Mouse (Mus musculus) adrenal gland, postnatal 25 days (tissue): ENCODE measurements around the gene Morf4l1. TPM values are rescaled to one million over a fixed set of nuclear protein-coding genes. Genes with fewer than 3 reads are reported as not detected.
"Not testable (repeated sequence)": the region's sequence is repeated elsewhere in the genome, so short reads cannot be mapped to it uniquely, and the experiment has no call there.

Source experiments
- DNase-seq: peaks from one replicate; pipeline ENCODE4 v3.0.0; 2021; ENCODE audit warnings: mixed read lengths
- total RNA-seq: library from RNA; stranded (reverse); gene quantifications from 2 replicates; pipeline ENCODE4 v1.2.3, GENCODE M21; 2021

The Morf4l1 gene
- total RNA-seq, 1 experiment from 2014 or later: 354 TPM

DNA sequence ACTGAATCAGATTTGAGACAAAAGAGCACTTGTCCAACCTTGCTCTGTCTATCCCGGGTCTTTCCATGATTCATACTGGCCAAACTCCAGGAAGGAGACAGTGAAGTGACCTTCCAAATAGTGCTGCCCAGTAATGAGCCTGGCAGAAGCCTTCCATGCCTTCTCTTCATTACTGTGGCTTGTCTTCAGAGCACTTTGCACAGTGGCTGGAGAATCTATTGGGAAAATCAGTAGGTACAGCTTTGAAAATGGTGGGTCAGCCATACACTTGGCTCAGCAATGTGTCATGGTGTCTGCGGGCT is 54.0 kb downstream of the Morf4l1 start:
- peak; percentile 22 for DNase-seq

DNA sequence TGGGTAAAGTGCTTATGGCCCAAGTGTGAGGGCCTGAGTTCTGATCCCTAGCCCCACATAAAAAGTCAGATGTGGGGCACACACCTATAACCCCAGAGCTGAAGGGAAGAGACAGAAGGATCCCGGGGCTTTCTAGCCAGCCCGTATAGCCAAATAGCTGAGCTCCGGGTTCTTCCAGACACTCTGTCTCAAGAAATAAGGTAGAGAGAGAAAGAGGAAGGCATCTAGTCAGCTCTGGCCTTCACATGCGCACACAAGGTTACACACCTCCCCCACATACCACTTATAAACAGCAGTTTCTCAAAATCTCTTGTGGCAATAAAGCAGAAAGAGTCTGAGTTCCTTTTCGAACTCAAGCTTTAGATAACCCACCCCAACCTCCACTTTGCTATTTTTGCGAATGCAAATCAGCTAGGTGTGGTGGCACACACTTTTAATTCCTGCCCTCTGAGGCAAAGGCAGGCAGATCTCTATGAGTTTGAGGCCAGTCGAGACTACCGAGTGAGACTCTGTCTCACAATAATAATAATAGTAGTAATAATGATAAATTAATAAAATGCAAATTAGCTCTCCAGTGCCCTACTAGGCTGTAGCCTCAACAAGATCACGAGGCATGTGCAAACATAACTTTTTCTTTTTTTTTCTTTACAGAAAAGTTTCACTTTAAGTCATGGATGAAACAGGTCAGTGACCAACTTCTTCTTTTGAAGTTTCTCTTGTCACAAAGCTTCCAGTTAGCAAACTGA is 54.6 kb downstream of the Morf4l1 start:
- no peak for DNase-seq

DNA sequence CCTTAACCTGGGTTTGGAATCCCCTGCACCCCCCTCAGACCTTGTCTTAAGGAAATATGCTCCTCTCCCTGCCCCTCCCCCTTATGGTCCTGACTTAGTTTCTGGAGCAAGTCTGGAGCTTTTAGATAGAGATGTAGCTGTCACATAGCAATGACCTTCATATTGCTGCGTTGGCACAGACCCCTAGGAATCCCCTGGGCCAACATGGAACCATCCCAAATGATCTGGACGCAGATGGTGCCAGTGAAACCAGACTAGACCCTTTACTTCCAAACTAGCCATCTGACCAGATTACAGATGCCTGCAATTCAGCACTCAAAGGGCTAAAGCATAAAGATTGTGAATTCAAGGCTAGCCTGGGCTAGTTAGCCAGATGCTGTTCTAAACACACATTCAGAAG is 57.9 kb downstream of the Morf4l1 start:
- DNase-seq: no peak

DNA sequence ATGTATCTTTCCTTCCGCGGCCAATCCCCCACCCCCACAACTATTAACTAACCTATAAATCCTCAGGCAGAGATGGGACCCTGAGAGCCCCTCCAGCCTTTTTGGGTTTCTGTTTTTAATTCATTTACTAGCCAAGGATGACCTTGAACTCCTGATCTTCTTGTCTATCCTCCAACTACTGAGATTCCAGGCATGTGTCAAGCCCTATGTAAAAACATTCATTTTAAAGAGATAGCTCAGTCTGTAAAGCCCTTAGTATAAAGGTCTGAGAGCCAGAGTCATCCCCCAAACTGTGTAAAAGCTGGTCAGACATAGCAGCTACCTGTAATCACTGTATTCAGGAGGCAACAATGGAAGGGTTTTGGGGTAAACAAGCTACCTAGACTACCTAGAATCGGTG is 58.7 kb downstream of the Morf4l1 start:
- no peak for DNase-seq

DNA sequence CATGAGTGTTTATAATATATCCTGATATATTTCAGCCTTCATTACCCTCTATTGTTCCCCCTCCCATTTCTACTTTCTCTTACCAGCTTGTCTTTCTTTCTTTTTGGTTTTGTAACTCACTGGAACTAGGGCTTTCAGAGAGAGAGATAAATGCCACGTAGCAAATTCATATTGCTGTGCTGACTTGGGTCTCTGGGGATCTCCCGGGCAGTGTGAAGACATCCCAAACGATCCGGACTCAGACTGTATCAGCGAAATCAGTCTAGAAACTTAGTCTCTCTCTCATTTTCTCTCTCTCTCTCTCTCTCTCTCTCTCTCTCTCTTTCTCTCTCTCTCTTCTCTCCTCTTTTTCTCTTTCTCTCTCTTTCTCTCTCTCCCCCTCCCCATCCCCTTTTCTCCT is 59.2 kb downstream of the Morf4l1 start:
- DNase-seq: no peak

DNA sequence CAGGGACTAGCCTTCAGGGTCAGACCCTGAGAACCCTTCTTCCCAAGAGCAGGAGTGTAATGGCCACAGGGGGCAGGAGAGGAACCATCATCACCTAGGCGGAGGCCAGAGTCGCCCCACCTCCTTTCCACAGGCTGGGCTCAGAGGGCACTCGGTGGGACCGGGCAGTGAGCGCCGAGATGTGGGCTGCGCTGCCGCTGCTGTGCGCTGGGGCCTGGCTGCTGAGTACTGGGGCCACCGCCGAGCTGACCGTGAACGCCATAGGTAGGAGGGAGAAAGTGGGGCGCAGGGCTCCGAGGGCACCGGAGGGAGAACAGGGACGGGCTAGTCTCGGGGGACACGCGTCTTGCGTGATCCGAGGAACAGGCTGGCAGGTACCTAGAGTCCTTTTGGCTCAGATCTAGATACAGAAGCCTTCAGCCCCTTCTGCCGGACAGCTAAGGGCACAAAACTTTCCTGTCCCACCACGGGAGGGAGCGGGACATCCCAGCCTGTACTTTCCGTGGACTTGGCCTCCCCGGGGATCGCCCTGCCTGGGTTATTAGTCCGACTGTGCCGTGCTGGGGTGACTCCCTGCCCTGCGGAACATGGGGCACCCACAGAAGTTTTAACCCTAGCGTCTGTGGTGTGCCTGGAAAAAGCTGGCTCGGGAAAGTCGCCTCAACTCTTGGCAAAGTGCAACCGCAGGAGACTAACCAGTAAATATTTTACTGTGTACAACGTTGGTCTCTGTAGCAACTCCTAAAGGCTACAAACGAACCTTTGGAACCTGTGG is 60.0 kb downstream of the Morf4l1 start:
- DNase-seq: peak; percentile 79

DNA sequence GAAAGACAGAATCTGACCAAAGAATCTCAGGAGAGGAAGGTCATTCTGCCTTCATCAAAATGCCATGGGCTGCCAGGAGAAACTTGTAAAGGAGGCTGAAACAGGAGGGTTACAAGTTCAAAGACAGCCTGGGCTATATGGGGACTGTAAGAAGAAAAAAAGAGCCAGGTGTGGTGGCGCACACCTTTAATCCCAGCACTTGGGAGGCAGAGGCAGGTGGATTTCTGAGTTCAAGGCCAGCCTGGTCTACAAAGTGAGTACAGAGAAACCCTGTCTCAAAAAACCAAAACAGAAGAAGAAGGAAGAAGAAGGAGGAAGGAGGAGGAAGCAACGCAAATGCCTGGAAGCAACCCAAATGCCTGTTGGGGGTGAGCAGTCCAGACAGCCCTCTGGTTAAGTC is 60.7 kb downstream of the Morf4l1 start, which contains the start of gene Ctsh:
TSS of gene Ctsh (plus strand) at position 301 of the 400 bp plus-strand sequence.
- no peak for DNase-seq

DNA sequence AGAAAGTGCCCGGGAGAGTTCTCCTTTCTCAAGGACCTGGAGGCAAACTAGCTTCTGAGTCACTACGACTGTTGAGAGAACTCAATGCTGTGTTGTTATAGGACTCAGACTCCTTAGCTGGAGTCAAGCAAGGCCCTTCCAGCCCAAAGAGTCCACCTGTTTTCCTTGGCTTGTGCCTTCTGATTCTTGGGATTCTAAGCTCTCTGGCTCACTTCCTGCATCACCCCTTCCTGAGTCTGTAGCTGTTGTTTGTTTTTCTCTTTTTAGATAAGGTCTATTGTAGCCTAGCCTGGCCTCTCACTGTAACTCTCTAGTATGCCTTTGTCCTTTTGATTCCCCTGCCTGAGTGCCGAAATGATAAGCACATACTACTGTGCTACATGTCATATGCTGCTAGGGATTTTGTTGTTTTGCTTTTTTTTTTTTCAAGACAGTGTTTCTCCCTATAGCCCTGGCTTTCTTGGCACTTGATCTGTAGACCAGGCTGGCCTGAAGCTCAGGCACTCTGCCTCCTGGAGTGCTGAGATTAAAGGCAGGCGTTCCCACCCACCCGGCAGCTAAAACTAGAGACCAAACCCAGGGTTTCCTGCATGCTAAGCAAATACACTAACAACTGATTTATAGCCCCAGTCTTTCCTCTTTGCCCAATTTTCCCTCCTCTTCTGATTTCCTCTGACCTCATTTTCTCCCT is 66.5 kb downstream of the Morf4l1 start:
- no peak for DNase-seq

DNA sequence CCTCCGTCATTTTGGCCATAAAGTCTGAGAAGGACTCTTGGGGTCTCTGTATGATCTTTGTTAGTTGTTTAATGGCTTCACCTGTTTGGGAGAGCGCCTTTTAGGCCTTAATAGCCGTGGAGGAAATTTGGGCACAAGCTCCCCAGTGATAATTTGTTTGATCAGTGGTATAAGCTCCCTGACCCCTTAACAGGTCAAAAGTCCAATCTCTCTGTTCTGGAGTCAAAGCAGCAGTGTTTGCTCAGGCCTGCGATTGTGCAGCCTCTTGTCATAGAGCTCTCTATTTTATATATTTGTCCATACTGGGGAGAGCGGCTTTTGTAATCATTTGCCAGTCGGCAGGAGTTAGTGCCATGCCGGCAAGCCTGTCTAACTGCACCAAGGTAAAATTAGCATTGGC is 69.4 kb downstream of the Morf4l1 start:
- no peak for DNase-seq

DNA sequence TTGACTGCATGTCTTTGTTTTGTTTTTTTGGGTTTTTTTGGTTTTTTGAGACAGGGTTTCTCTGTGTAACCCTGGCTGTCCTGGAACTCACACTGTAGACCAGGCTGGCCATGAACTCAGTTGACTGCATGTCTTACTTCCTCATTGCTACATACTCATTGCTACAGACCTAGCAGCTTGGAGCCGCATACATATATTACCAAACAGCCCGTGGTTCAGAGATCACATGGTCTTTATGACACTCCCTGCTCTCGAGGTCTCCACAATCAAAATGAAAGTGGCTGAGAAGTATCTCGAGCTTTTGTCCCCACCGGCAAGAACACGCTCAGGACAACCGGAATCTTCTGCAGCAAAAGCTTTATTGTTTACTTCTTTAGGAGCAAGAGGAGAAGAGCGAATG is 71.7 kb downstream of the Morf4l1 start:
- DNase-seq: not testable (repeated sequence)

Other genes starting within 250 kb of the Morf4l1 start
- 14.8 and 15.4 TPM in 2 replicates for gene Rasgrf1, start 204.9 kb downstream of the Morf4l1 start, total RNA-seq
- 137 and 159 TPM in 2 replicates for gene Ctsh, start 60.6 kb downstream of the Morf4l1 start, total RNA-seq
- gene Adamts7, start 48.3 kb upstream of the Morf4l1 start, total RNA-seq: 6.0 and 7.5 TPM in 2 replicates
- 30.5 and 44.4 TPM in 2 replicates for gene Tbc1d2b, start 156.0 kb upstream of the Morf4l1 start, total RNA-seq